Mouse (Mus musculus) C2C12 (cell line): ENCODE data around the gene Slc22a23. TPM values are rescaled to one million over a fixed set of nuclear protein-coding genes. Genes with fewer than 3 reads are reported as not detected.
A peak's percentile ranks its signal among the peaks of the same experiment; 100 is the strongest.

Experiments
- H3K27me3 ChIP-seq: one replicate; pipeline ENCODE4 v1.6.1; 2011; ENCODE audit not compliant: control insufficient read depth, insufficient read depth, insufficient read length
- H3K36me3 ChIP-seq: one replicate; pipeline ENCODE4 v1.6.1; 2011; ENCODE audit not compliant: control insufficient read depth, insufficient read depth
- H3K4me3 ChIP-seq: one replicate; pipeline ENCODE4 v1.5.1; 2011; ENCODE audit warnings: mild to moderate bottlenecking, control low read depth; ENCODE audit not compliant: poor library complexity, insufficient read depth, severe bottlenecking
- H3K79me2 ChIP-seq: one replicate; pipeline ENCODE4 v1.6.1; 2011; ENCODE audit not compliant: control insufficient read depth, insufficient read depth
- H3K79me3 ChIP-seq: one replicate; pipeline ENCODE4 v1.6.1; 2011; ENCODE audit warnings: low read depth, control low read depth
- H3ac ChIP-seq: one replicate; pipeline ENCODE3; 2011; ENCODE audit warnings: low read depth; ENCODE audit not compliant: control insufficient read depth, insufficient read length
- CEBPB ChIP-seq: IDR thresholded peaks from one replicate; pipeline ENCODE4 v1.6.1; 2011; ENCODE audit warnings: low read depth, mild to moderate bottlenecking, control low read depth, moderate library complexity
- CTCF ChIP-seq: IDR thresholded peaks from one replicate; pipeline ENCODE4 v1.5.1; 2011; ENCODE audit not compliant: control insufficient read depth, insufficient read depth, insufficient read length
- MAX ChIP-seq: IDR thresholded peaks from one replicate; pipeline ENCODE4 v1.6.1; 2011; ENCODE audit warnings: mild to moderate bottlenecking, control low read depth
- MYOD1 ChIP-seq: IDR thresholded peaks from one replicate; pipeline ENCODE4 v1.6.1; 2011; ENCODE audit warnings: low read depth; ENCODE audit not compliant: control insufficient read depth, insufficient read length
- MYOG ChIP-seq: IDR thresholded peaks from one replicate; pipeline ENCODE4 v1.6.1; 2011; ENCODE audit not compliant: control insufficient read depth, insufficient read length; ENCODE audit errors: extremely low read depth
- USF1 ChIP-seq: IDR thresholded peaks from one replicate; pipeline ENCODE4 v1.6.1; 2011; ENCODE audit warnings: low read depth, mild to moderate bottlenecking, control low read depth, moderate library complexity
- polyA plus RNA-seq: library from polyadenylated mRNA; unstranded; fragments of >200 nt; fragmentation: generic; extraction: Trizol; gene quantifications from one replicate; pipeline ENCODE4 v1.2.1, GENCODE M21; 2012; ENCODE audit warnings: missing spikeins

Gene Slc22a23
- polyA plus RNA-seq, 1 experiment: 10.9 TPM

- Histone ChIP-seq H3K27me3 (no peaks in the 10 kb centered on the region), H3K36me3 (no peaks in the 10 kb centered on the region), H3ac (no peak overlapping the region), H3K79me3 (no peaks in the 10 kb centered on the region), H3K4me3 (no peak overlapping the region), H3K79me2 (no peaks in the 10 kb centered on the region)
- TF ChIP-seq MYOG (no peak), CTCF (no peak), MAX (no peak)
Observed at GRCm38 (mm10) chr13:34156840-34157185, 188.2 kb downstream of the Slc22a23 start.

- Histone ChIP-seq H3K4me3 (no peak overlapping the region), H3K79me3 (no peaks in the 10 kb centered on the region), H3K27me3 (no peaks in the 10 kb centered on the region), H3K79me2 (no peaks in the 10 kb centered on the region), H3ac (no peak overlapping the region), H3K36me3 (no peaks in the 10 kb centered on the region)
- no peak for TF ChIP-seq MYOD1
Observed at GRCm38 (mm10) chr13:34156133-34156839, 188.7 kb downstream of the Slc22a23 start.

GRCm38 (mm10) chr13:34154931-34155272, 190.1 kb downstream of the Slc22a23 start:
- Histone ChIP-seq H3K27me3 (no peaks in the 10 kb centered on the region), H3K79me2 (no peaks in the 10 kb centered on the region), H3K79me3 (no peaks in the 10 kb centered on the region), H3K36me3 (no peaks in the 10 kb centered on the region), H3K4me3 (no peak overlapping the region), H3ac (peak overlapping the region; percentile 26)
- TF ChIP-seq CEBPB (no peak), CTCF (peak; percentile 2)

GRCm38 (mm10) chr13:34154217-34154930, 190.6 kb downstream of the Slc22a23 start:
- TF ChIP-seq USF1: peak; percentile 31
- peak; percentile 48 for TF ChIP-seq CTCF
- peak; percentile 22 for TF ChIP-seq MAX
- no peak for TF ChIP-seq MYOG
- Histone ChIP-seq H3K79me3 (no peaks in the 10 kb centered on the region), H3ac (peak overlapping the region; percentile 26), H3K27me3 (no peaks in the 10 kb centered on the region), H3K79me2 (no peaks in the 10 kb centered on the region), H3K36me3 (no peaks in the 10 kb centered on the region), H3K4me3 (no peak overlapping the region)

- Histone ChIP-seq H3ac (no peak overlapping the region), H3K4me3 (no peak overlapping the region), H3K27me3 (no peaks in the 10 kb centered on the region), H3K79me2 (no peaks in the 10 kb centered on the region), H3K36me3 (no peaks in the 10 kb centered on the region), H3K79me3 (no peaks in the 10 kb centered on the region)
- no peak for TF ChIP-seq CTCF
- no peak for TF ChIP-seq MAX
Observed at GRCm38 (mm10) chr13:34153254-34154011, 191.5 kb downstream of the Slc22a23 start.

GRCm38 (mm10) chr13:34152695-34153094, 192.3 kb downstream of the Slc22a23 start:
- Histone ChIP-seq H3K79me3 (no peaks in the 10 kb centered on the region), H3K79me2 (no peaks in the 10 kb centered on the region), H3K4me3 (no peak overlapping the region), H3K36me3 (no peaks in the 10 kb centered on the region), H3ac (no peak overlapping the region), H3K27me3 (no peaks in the 10 kb centered on the region)
- no peak for TF ChIP-seq CEBPB

GRCm38 (mm10) chr13:34151425-34151824, 193.6 kb downstream of the Slc22a23 start:
- Histone ChIP-seq H3K36me3 (no peaks in the 10 kb centered on the region), H3K4me3 (no peak overlapping the region)

More at GRCm38 (mm10) chr13:34151425-34151824, 193.6 kb downstream of the Slc22a23 start:
- no peak for TF ChIP-seq MYOD1
- TF ChIP-seq MAX: no peak
- no peak for TF ChIP-seq CEBPB
- Histone ChIP-seq H3K79me3 (no peaks in the 10 kb centered on the region), H3ac (no peak overlapping the region), H3K79me2 (no peaks in the 10 kb centered on the region), H3K27me3 (no peaks in the 10 kb centered on the region)
